Comparison of ENCODE assay signal across 9 mouse cellular contexts in genomic region chr11:58021095-58021494, GRCm38 (mm10). TPM values are rescaled to one million over a fixed set of nuclear protein-coding genes. Genes with fewer than 3 reads are reported as not detected.
A peak's percentile ranks its signal among the peaks of the same experiment; 100 is the strongest.
DNase-seq lines count a peak whose midpoint lies in the region; ATAC-seq and TF ChIP-seq lines count a peak whose summit lies in the region.
"Had no signal": no experiment of that assay in that cellular context is flagged by ENCODE, and none has a peak within 500 bp of the region (broad histone marks: within the 10 kb centered on the region; RNA-seq: fewer than 3 reads in every experiment).

No protein-coding gene starts in this region.

- H3K9ac ChIP-seq in kidney, embryonic 16.5 days (replicated peaks; ENCODE audit: low read length) = no peak overlapping the region
- H3K9ac ChIP-seq in ES-Bruce4 (ENCODE audit: low read depth, poor library complexity, severe bottlenecking) = no peak overlapping the region; the same call in 1 of the 2 replicates
- H3K9ac ChIP-seq in heart, embryonic 16.5 days (ENCODE audit: low read length) = 0 out of 2 replicates have a peak overlapping the region, but pooled peaks have one; percentile 25
- H3K9ac ChIP-seq in liver, postnatal 0 days (replicated peaks) = no peak overlapping the region
- H3K9ac ChIP-seq: forebrain, postnatal 0 days had no signal

- H3K4me1 ChIP-seq in kidney, embryonic 16.5 days (ENCODE audit: insufficient read depth, low read length) = peaks cover 50% of the 10 kb centered on the region
- peaks cover 13% of the 10 kb centered on the region for H3K4me1 ChIP-seq in ES-Bruce4 (ENCODE audit: control insufficient read depth, insufficient read depth, low read length)
- H3K4me1 ChIP-seq in heart, embryonic 16.5 days (ENCODE audit: control insufficient read depth, insufficient read depth, low read length) = peaks cover 75% of the 10 kb centered on the region
- peaks cover 79% of the 10 kb centered on the region for H3K4me1 ChIP-seq in liver, postnatal 0 days (ENCODE audit: insufficient read depth)

- ATAC-seq in kidney, embryonic 16.5 days (ENCODE audit: low FRiP score, low TSS enrichment) = no peak
- 0 out of 2 replicates have a peak, but pooled peaks have one; percentile 14 for ATAC-seq in heart, embryonic 16.5 days (replicated peaks; ENCODE audit: extremely low read depth, insufficient read depth, low FRiP score)
- no peak for ATAC-seq in liver, postnatal 0 days
- ATAC-seq in cerebellum, adult (ENCODE audit: insufficient number of reproducible peaks, low FRiP score, low TSS enrichment) = no peak
- ATAC-seq: forebrain, postnatal 0 days had no signal

- WGBS in kidney, embryonic 16.5 days = 69% methylated on average over 1 of the region's 1 CpGs
- WGBS in heart, embryonic 16.5 days = 23% methylated on average over 1 of the region's 1 CpGs
- 7% methylated on average over 1 of the region's 1 CpGs for WGBS in liver, postnatal 0 days (ENCODE audit: insufficient replicate concordance)

- peak overlapping the region; percentile 2 for H3K27ac ChIP-seq in kidney, embryonic 16.5 days (ENCODE audit: low read length)
- H3K27ac ChIP-seq in ES-Bruce4 (ENCODE audit: insufficient read depth, low read length) = peak overlapping the region; percentile 23; the same call in 1 of the 2 replicates
- H3K27ac ChIP-seq in heart, embryonic 16.5 days (ENCODE audit: low read length) = peak overlapping the region; percentile 25
- H3K27ac ChIP-seq in liver, postnatal 0 days (ENCODE audit: low read depth) = peak overlapping the region; percentile 66; the same call in 1 of the 2 replicates

- TF ChIP-seq CTCF in ES-Bruce4 (IDR thresholded peaks at IDR 0.05; ENCODE audit: low read depth, low read length) = no peak
- TF ChIP-seq CTCF in liver, postnatal 0 days (IDR thresholded peaks at IDR 0.05; ENCODE audit: low read depth) = no peak

- no peaks in the 10 kb centered on the region for H3K9me3 ChIP-seq in kidney, embryonic 16.5 days (ENCODE audit: low read length)
- H3K9me3 ChIP-seq in ES-Bruce4 (replicated peaks; ENCODE audit: control insufficient read depth, insufficient read depth, low read length, poor library complexity, severe bottlenecking) = no peaks in the 10 kb centered on the region
- H3K9me3 ChIP-seq in heart, embryonic 16.5 days (replicated peaks; ENCODE audit: control insufficient read depth, low read length) = no peaks in the 10 kb centered on the region
- H3K9me3 ChIP-seq in liver, postnatal 0 days (ENCODE audit: low read length) = no peaks in the 10 kb centered on the region

- H3K36me3 ChIP-seq in kidney, embryonic 16.5 days (ENCODE audit: insufficient read depth, low read length) = no peaks in the 10 kb centered on the region
- no peaks in the 10 kb centered on the region for H3K36me3 ChIP-seq in ES-Bruce4 (ENCODE audit: control insufficient read depth, insufficient read depth, low read length, poor library complexity, severe bottlenecking)
- no peaks in the 10 kb centered on the region for H3K36me3 ChIP-seq in heart, embryonic 16.5 days (ENCODE audit: control insufficient read depth, insufficient read depth)
- H3K36me3 ChIP-seq in liver, postnatal 0 days (replicated peaks; ENCODE audit: insufficient read depth, low read length) = no peaks in the 10 kb centered on the region

- H3K4me3 ChIP-seq in kidney, embryonic 16.5 days (ENCODE audit: low read length) = no peak overlapping the region
- no peak overlapping the region for H3K4me3 ChIP-seq in ES-Bruce4 (ENCODE audit: low read depth, low read length)
- no peak overlapping the region for H3K4me3 ChIP-seq in heart, embryonic 16.5 days (ENCODE audit: low read length)
- H3K4me3 ChIP-seq in liver, postnatal 0 days (ENCODE audit: low read depth, low read length) = no peak overlapping the region

- TF ChIP-seq EP300 in ES-Bruce4 (IDR thresholded peaks at IDR 0.05; ENCODE audit: insufficient read depth, low read depth, low read length) = no peak
- TF ChIP-seq EP300 in liver, postnatal 0 days (IDR thresholded peaks at IDR 0.05; ENCODE audit: low read depth) = no peak

- no peaks in the 10 kb centered on the region for H3K27me3 ChIP-seq in kidney, embryonic 16.5 days (ENCODE audit: insufficient read depth, low read length)
- H3K27me3 ChIP-seq in ES-Bruce4 (ENCODE audit: control insufficient read depth, insufficient read depth, low read length, poor library complexity, severe bottlenecking) = no peaks in the 10 kb centered on the region
- no peaks in the 10 kb centered on the region for H3K27me3 ChIP-seq in heart, embryonic 16.5 days (ENCODE audit: control insufficient read depth, insufficient read depth, low read length)
- no peaks in the 10 kb centered on the region for H3K27me3 ChIP-seq in liver, postnatal 0 days (ENCODE audit: insufficient read depth, low read length)

- TF ChIP-seq POLR2A in ES-Bruce4 (IDR thresholded peaks at IDR 0.05; ENCODE audit: insufficient read depth, low read length) = no peak

- H3K4me2 ChIP-seq in kidney, embryonic 16.5 days (replicated peaks; ENCODE audit: low read depth, low read length) = no peak overlapping the region
- H3K4me2 ChIP-seq in heart, embryonic 16.5 days (ENCODE audit: low read depth, low read length) = peak overlapping the region; percentile 20
- peak overlapping the region; percentile 28; the same call in 1 of the 2 replicates for H3K4me2 ChIP-seq in liver, postnatal 0 days (ENCODE audit: low read depth, low read length)

- no peak for DNase-seq in kidney, postnatal 4 days
- no peak for DNase-seq in liver, postnatal 0 days
- no peak for DNase-seq in embryo, embryonic 10.5 days (ENCODE audit: low spot score)
- DNase-seq: cerebellum, adult 11 months; forebrain, postnatal 0 days had no signal

RNA-seq across cellular contexts. Expression of gene Larp1, which starts 12.2 kb away (rescaled TPM):
- polyA plus RNA-seq in kidney, embryonic 16.5 days (2015; fragmentation: Nextera tagmentation; extraction: Ambion mirVana) = 18.3 and 19.1 TPM in 2 replicates
- polyA plus RNA-seq in ES-Bruce4 (2011; ENCODE audit: insufficient read depth, insufficient read length, low read depth, missing spikeins) = 164 and 167 TPM in 2 replicates
- polyA plus RNA-seq in heart, embryonic 16.5 days (2015; fragmentation: Nextera tagmentation; extraction: Ambion mirVana) = 12.1 and 12.9 TPM in 2 replicates
- polyA plus RNA-seq in liver, postnatal 0 days (2015; fragmentation: Nextera tagmentation; extraction: Ambion mirVana) = 10.8 and 11.0 TPM in 2 replicates

Comparison
In these comparisons a context has a peak if more than half of its experiments do, and no peak if none do; other contexts are left out.
1. H3K27ac ChIP-seq: peak in every context shown above with its lines; median percentile 66 in liver, postnatal 0 days; 25 in heart, embryonic 16.5 days; 23 in ES-Bruce4; 2 in kidney, embryonic 16.5 days.